Mouse (Mus musculus): Measurements from ENCODE around the gene 1700003E16Rik.

Gene 1700003E16Rik

DNA sequence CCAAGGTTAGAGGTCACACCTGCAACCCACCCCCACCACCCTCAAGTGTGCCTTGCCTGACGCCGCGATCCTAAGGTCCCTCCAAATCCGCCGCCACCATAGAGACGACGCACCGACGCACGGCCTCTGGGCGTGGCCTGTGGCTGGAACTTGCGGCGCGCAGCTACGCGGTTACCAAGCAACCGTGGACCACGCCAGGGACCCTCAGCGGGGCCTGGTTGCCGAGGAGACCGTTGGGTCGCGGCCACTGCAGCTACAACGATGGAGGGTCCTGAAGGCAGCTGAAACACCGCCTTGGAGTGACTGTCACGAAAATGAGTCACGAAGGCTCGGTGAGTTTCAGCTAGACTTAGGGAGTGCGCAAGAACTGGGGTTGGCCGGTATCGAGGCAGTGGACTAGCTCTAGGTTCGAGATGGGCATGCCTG lies at the start of gene 1700003E16Rik, which contains the start of gene Wdr54:
Gene 1700003E16Rik, plus strand, starts transcription at position 146 of the 426 bp plus-strand sequence.
Gene Wdr54, minus strand, starts transcription at position 139 of the 426 bp plus-strand sequence.
- peak; percentile 87 for DNase-seq (ENCODE audit: low read depth, low spot score)

DNA sequence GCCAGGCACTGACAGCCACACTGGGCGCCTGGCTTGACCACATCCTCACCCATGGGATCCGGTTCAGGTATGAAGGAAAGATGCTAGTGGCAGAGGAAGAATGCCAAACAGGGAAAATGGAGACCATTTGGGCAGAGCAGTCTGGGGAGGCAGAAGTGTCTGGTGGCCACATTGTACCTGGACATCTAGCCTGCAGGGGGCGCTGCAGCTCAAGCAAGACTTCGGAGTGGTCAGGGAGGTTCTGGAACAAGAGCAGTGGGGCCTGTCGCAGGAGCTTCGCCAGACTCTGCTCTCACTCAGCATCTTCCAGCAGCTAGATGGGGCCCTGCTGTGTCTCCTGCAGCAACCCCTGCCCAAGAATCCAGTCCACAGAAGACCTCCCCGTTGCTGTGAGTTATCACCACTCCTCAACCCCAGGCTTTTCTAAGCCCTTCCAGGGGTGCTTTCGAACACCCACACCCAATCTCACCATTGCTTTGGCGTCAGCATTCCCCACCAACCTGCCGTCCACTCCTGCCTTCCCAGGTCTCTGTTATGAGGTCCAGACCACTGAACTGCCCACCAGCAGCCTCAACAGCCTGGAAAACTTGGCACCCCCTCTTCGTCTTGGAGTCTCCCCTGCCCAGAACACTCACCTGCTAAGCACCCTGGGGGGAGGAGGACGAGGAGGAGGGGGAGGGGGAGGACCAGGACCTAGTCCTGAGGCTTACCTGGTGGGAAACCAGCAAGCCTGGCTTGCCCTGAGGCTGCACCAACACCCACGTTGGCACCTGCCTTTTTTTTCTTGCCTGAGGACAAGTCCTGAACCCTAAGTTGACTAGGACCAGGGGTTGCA lies 48.4 kb upstream of the 1700003E16Rik start:
- DNase-seq (ENCODE audit: low read depth, low spot score): peak; percentile 87

DNA sequence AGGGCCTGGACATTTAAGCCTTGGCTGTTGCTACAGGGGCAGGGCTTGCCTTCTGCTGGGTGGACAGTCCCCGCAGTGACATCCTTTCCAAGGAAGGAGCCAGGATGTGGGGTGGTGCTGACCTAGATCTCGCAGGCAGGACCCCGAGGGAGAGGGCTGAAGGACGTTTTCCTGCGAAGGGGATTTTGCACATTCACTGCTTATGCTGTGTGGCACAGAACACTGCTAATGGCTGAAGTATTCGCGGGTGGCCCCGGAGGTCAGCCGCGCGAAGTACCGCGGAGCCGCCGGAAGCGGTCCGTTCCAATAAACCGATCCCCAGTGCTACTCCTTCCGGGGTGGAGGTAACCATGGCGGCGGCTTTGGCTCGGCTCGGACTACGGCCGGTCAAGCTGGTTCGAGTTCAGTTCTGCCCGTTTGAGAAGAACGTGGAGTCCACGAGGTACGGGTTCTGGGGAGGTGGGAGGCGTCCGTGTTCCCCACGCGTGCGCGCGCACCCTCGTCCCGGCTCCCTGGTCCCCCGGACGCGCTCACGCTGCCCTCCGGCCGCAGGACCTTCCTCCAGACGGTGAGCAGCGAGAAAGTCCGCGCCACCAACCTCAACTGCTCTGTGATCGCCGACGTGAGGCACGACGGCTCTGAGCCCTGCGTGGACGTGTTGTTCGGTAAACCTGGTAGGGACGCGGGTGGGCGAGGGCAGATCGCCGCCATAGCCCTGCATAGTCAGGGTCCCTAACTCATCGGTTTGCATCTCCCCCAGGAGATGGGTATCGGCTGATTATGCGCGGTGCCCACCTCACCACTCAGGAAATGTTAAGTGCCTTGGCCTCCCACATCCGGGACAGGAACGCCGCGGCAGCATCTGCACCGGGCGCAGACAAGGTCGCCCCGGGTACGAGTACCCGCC lies 47.2 kb upstream of the 1700003E16Rik start, which contains the start of gene Mrpl53:
Gene Mrpl53, plus strand, starts transcription at position 279 of the 907 bp plus-strand sequence.
- DNase-seq (ENCODE audit: low read depth, low spot score): peak; percentile 77

DNA sequence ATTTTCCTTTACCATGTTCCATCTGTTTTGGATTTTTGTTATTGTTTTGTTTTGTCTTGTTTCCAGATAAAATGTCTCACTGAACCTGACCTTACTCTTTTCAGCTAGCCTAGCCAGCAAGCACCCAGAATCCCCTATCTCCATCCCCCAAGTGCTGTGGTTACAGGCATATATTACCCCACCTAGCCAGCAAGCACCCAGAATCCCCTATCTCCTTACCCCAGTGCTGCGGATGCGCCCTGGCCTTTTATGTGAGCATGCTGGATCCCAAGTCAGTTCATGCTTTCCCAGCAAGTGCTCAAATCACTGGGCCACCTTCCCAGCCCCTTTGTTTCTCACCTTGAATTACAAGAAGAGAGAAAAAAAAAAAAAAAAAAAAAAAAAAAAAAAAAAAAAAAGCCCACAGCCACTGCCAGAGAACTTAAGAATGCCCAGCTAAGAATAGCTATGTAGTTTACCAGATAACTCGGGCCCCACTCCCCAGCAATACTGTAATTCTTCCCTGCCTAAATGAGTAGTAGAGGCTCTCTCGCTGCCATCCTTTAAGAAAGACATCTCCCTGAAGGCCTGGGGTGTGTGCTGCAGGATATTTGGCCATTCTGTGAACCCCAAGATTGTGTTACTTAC lies 44.6 kb upstream of the 1700003E16Rik start:
- DNase-seq (ENCODE audit: low read depth, low spot score): no peak

DNA sequence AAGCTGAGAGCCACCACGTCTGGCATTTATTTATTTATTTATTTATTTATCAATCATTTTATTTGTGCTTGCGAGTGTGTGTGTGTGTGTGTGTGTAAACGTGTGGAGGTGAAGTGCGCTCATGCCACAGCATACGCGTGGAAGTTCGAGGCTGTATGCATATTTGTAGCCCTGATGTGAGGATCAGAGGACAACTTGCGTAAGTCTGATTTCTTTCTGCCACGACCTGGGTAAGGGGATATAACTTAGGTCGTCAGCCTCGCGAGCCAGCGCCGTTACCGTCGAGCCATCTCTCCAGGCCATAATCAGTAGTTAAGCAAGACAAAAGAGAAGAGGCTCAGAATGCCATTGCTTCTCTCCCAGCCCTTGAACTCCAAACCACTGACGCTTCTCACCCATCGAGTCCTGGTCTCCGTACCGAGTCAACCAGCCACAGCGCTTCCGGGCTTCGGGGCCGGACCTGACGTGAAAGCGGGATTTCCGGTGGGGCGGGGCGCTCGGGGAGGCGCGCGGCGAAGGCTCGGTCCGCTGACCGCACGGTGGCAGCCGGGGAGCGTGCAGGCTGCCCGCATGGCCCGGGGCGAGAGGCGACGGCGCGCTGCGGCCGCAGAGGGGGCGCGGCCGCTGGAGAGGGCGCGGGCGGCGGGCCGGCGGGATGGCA lies 41.1 kb upstream of the 1700003E16Rik start, which contains the start of gene Mogs:
Gene Mogs, plus strand, starts transcription at position 486 of the 661 bp plus-strand sequence.
- DNase-seq (ENCODE audit: low read depth, low spot score): peak; percentile 74

DNA sequence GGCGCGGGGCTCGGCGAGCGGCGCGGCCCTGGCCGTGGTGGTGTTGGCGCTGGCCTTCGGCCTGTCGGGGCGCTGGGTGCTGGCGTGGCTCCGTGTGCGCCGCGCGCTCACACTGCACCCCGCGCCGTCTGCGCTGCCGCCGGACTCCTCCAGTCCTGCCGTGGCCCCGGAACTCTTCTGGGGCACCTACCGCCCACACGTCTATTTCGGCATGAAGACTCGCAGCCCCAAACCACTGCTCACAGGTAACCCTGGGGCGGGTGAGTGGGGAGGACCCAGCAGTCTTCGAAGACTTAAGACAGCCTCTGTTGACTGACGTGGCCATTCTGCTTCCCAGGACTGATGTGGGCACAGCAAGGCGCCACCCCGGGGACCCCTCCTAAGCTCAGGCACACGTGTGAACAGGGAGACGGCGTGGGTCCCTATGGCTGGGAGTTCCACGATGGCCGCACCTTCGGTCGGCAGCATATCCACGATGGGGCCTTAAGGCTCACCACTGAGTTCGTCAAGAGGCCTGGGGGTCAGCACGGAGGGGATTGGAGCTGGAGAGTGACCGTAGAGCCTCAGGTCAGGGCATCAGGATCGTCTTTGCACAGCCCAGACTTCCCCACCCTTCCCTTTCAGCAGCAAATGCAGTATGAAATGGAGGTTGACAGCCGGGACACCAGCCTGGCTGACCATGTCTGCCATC lies 40.4 kb upstream of the 1700003E16Rik start:
- peak; percentile 46 for DNase-seq (ENCODE audit: low read depth, low spot score)

DNA sequence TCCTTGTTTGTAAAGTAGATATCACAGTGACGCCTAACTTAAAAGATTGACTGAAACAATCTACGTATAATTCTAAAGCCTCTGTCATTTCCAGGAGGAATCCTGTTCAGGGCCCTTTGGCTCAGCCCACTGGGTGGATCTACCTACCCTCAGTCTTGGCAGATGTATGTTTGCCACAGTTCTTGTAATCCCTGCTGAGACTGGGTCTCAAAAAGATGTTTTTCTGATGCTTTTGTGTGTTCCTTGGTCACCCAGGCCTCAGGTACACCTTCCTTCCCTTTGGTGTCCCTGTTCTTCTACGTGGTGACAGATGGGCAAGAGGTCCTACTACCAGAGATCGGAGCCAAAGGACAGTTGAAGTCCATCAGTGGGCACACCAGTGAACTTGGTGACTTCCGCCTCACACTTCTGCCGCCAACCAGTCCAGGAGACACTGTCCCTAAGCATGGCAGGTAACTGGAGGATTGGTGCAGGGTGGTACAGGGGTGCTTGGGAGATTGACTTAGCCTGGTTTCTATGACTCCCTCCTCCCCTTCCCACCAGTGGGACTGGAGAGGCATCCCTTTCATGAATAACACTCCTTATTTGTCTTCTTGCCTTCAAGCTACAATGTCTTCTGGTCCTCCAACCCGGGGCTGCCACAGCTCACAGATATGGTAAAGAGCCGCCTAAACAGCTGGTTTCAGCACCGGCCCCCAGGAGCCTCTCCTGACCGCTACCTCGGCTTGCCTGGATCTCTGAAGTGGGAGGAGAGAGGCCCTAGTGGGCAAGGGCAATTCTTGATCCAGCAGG lies 39.6 kb upstream of the 1700003E16Rik start:
- DNase-seq (ENCODE audit: low read depth, low spot score): no peak

DNA sequence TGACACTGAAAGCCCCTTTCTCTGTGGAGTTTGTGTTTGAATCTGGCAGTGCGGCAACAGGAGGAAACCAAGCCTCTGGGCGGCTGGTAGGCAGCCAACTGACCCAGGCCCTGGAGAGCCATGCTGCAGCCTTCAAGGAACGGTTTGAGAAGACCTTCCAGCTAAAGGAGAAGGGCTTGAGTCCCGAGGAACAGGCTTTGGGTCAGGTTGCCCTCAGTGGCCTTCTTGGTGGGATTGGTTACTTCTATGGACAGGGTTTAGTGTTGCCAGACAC lies 39.1 kb upstream of the 1700003E16Rik start:
- DNase-seq (ENCODE audit: low read depth, low spot score): no peak

DNA sequence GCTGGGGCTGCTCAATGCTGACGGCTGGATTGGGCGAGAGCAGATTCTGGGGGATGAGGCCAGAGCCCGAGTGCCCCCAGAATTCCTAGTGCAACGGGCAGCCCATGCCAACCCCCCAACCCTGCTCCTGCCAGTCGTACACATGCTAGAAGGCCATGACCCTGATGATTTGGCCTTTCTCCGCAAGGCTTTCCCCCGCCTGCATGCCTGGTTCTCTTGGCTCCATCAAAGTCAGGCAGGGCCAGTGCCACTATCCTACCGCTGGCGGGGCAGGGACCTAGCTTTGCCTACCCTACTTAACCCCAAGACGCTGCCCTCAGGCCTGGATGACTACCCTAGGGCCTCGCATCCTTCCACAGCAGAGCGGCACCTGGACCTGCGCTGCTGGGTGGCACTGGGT lies 38.6 kb upstream of the 1700003E16Rik start:
- no peak for DNase-seq (ENCODE audit: low read depth, low spot score)

DNA sequence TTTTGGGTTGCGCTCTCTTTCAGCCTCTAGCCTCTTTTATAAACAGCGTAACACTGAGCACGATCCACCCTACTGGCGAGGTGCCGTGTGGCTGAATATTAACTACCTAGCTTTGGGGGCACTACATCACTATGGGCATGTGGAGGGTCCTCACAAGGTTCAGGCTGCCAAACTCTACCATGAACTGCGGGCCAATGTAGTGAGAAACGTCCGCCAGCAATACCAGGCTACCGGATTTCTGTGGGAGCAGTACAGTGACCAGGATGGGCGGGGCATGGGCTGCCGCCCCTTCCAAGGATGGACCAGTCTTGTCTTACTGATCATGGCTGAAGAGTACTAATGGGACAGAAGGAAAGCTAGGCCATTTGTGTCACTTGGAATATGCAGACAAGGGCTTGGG lies 37.8 kb upstream of the 1700003E16Rik start:
- no peak for DNase-seq (ENCODE audit: low read depth, low spot score)

DNA sequence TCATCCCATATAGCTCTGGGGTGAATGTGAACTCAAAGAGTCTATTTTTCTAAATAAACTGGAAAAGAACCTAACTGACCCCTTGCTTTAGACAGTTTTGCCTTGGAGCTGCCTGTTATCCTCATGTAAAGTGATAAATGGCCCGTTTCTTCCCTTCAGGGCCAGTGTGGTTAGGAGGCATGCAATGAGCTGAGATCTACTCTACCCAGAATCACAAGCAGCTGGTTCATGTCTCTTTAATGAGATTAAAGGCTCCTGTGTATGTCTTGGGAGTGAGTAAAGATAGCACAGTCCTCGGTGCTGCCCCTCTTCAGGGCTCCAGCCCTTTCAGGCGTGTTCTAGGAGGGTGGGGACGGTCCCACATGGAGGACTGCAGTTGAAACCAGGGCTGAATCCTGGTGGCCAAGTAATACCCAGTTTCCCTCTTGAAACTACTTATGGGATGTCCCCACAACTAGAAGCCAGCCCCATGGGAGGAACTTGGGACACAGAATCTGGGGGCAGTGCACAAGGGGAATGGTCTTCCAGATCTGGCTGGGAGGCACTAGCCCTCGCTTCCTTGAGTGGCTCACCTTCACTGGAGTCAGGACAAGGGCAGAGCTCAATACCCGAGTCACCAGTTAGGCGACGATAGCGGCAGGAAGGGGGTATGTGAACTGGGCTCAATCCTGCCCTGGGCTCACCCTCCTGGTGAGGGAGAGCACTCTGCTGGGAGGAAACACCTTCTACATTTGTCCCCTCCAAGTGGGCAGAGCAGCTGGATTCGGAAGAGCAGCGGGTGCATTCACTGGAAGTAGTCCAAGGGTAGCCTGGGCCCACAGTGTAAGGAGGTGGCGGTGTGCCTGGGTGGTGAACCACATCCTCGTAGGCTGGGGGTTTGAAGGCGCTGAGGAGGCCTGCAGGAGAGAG lies 37.1 kb upstream of the 1700003E16Rik start:
- no peak for DNase-seq (ENCODE audit: low read depth, low spot score)

DNA sequence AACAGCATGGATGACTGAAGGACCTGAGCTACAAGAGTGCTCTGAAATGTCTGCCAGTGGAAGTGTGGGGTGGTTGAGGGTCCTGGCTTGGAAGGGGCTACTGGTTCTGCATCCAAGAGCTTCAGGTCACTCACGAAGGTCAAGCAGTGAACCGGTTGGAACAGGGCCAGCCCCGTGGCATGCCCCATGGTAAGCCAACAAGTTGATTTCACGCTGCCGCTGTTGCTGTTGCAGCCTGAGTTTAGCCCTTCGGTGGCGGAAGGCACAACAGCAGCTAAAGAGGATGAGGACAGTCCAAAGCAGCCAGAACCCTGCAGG lies 36.5 kb upstream of the 1700003E16Rik start:
- DNase-seq (ENCODE audit: low read depth, low spot score): no peak

DNA sequence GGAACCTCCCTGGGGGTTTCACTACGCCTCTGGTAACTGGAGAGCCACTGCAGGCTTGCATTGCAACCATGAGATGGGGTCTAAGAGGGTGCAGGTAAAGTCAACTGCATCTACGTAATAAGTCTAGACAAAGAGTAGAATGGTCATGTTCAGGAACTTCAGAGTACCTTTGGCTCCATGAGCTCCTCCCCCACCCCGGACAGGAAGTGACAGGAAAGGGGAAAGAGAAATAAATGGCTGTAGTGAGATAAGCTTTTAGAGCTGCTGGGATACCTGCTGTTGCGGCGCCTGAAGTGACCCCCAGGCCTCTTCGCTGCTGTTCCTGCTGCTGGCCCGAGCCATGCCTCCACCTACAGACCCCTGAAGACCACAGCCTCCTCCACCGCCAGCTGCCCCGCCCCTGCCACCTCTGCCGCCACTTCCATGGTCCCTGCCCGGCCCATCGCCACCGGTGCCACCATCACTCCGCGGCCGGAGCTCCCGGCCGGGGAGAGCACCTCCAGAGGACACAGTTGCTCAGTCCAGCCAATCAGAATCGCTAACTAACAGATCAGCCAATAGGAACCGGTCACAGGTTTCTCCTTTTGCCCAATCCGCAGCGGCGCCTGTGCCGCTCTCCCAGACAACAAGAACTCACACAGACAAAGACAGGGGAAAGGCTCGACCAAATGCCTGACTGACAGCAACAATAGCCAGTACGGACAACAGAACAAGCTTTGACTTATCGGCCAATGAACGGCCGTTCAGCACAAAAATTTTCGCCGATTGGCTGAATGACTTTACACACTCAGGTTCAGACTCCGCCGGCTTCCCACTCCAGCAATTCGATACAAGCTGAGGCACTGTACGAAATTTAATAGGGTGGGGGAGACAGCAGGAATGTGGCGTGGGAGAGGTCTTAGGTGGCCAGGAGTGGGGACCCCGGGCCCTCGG lies 35.0 kb upstream of the 1700003E16Rik start, which contains the start of gene Wbp1:
Gene Wbp1, minus strand, starts transcription at position 630 of the 933 bp plus-strand sequence.
- peak; percentile 100 for DNase-seq (ENCODE audit: low read depth, low spot score)

DNA sequence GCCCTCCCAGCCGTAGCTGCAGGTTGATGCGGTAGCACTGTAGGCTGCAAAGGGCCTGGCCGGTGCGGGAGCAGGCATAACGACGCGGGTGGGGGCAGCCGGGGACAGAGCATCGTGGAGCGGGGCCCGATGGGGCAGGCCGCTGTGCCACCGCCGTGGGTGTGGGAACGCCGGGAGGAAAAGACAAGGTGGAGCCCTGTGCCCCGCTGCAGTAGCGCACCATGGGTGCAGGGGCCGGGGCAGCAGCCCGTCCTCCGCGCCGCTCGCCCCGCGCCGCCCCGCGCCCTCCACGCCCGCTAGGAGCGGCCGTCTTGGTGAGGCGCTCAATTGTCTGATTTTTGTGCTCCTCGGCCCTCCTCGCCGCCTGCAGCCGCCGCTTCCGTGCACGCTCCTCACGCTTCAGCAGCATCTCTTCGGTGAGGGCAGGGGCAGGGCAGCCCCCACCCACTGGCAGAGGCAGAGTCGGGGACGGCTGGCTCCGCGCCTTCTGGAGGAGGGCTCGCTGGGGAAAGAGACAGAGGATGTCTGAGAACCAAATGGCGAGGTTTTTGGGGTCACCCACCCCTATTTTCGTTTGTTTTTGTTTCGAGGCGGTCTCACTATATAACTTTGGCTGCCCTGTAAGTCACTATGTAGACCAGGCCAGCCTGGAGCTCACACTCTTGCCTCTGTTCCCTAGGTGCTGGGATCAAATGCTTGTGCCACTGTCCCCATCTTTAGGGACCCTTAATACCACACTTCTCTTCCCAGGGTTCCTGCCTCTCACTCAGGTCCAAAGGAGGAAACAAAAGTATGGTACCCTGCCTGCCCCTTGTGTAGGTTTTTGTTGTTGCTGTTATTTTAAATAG lies 34.1 kb upstream of the 1700003E16Rik start:
- DNase-seq (ENCODE audit: low read depth, low spot score): no peak

DNA sequence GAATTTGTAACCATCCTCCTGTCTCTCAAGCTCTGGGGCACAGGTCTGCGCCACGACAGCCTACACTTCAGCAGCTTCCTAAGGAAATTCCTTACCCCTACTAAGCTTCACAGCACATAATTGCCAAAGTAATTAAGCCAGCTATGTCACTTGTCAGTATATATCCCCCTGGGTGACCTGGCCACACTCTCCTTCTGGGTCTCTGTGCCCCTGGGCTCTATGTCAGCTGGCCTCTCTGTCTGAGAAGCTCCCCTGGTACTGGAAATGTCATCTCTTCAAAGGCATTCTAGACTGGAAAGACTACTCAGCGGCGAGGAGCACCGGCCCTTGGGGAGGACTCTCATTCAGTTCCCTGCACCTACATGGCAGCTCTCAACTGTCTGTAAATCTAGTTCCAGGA lies 33.2 kb upstream of the 1700003E16Rik start:
- DNase-seq (ENCODE audit: low read depth, low spot score): no peak

DNA sequence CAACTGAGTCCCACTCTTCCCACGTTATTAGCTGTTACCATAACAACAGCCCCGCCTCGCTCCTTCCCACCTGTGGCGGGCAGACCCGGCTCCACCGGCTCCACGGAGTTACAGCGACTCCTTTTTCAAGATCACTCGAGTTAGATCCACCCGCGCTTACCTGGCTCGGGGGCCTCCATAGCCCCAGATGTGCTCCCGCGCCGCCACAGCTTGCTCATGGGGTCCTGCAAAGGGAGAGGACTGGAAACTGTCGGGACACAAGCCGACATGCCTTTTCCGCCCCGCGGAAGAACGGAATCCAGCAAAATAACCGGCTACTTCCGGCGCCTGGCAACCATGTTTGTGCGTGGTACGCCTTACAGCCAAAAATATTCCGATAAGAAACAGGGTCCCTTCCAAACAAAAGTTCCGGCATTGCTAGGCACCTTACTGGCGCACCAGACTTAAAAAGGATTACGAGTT lies 31.3 kb upstream of the 1700003E16Rik start:
- DNase-seq (ENCODE audit: low read depth, low spot score): peak; percentile 97

DNA sequence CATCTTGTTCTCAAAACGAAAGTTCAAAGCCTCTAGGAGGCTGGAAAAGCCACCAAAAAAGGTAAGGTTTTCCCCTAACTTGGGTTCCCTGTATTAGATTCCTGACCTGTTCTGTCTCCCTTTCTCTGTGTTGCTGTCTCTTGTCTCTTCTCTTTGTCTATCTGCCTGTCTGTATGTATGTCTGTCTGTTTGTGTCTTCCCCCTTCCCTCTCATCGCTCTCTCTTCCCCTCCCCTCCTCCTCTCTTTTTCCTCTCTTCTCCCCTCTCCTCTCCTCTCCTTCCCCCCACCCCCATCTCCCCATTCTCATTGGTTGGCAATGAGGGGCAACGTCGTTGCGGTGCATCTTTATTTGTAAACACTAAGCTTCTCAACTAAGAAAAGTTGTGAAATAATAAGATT lies 30.9 kb upstream of the 1700003E16Rik start, which contains the start of gene Ino80b:
Gene Ino80b, minus strand, starts transcription at position 101 of the 400 bp plus-strand sequence.
- DNase-seq (ENCODE audit: low read depth, low spot score): no peak
